11 mouse cellular contexts compared by ENCODE assay signal in the genomic region with DNA sequence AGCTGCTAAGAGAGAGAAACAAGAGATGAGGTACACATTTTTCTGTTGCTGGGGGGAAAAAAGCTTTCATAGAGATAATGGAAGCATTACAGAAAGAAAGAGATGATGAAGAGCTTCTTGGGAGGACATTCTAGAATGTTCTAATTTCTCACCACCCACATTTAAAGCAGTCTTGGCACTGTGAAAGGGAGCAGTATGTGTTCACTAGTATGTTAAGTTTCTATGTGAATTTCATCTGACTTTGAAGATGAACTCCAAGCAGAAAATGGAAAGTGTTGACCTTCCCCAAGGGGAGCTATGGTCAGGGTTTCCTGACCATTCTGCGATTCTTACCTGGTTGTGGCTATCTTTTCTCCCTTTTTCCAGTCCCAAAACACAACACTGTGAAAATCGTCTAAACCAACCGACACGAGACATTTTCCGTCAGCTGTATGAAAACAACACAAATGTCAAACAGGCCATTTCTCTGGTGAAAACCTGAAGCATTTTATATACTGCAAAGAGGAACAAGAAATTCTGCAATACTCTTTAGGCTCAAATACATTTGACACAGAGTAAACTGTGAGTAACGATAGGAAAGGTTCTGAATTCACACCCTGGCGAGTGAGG. TPM values are rescaled to one million over a fixed set of nuclear protein-coding genes. Genes with fewer than 3 reads are reported as not detected.
DNase-seq lines count a peak whose midpoint lies in the region; ATAC-seq and TF ChIP-seq lines count a peak whose summit lies in the region.
"Had no signal": no experiment of that assay in that cellular context is flagged by ENCODE, and none has a peak within 500 bp of the region (broad histone marks: within the 10 kb centered on the region; RNA-seq: fewer than 3 reads in every experiment).

No protein-coding gene starts in this region.

- H3K9me3 ChIP-seq in liver, embryonic 14.5 days (ENCODE audit: control insufficient read depth, low read length), result no peaks in the 10 kb centered on the region
- H3K9me3 ChIP-seq in lung, postnatal 0 days (ENCODE audit: low read length), result no peaks in the 10 kb centered on the region

- no peak for ATAC-seq in liver, embryonic 14.5 days (ENCODE audit: insufficient read depth)
- no peak for ATAC-seq in lung, postnatal 0 days

- TF ChIP-seq CTCF in left cerebral cortex, adult 2 months (IDR thresholded peaks at IDR 0.05), result no peak
- TF ChIP-seq CTCF in liver, embryonic 14.5 days (IDR thresholded peaks at IDR 0.05; ENCODE audit: low read depth), result no peak
- TF ChIP-seq CTCF in lung, postnatal 0 days (IDR thresholded peaks at IDR 0.05), result no peak

- intact Hi-C loops in left cerebral cortex, adult 2 months (cut with DNase I), result loop anchor here (1.0 kb wide), 1 partner anchor 13 kb away; no protein-coding TSS in a partner anchor
- intact Hi-C loops in left cerebral cortex, postnatal 10 days (cut with DNase I), result no loop called here

- no peak overlapping the region for H3K4me3 ChIP-seq in left cerebral cortex, adult 2 months
- H3K4me3 ChIP-seq in liver, embryonic 14.5 days (ENCODE audit: insufficient read depth in 1 of 2, low read depth in 2 of 2, low read length in 2 of 2), result no peak overlapping the region
- H3K4me3 ChIP-seq in lung, postnatal 0 days (ENCODE audit: low read depth, low read length), result no peak overlapping the region

- H3K4me1 ChIP-seq in liver, embryonic 14.5 days (replicated peaks; ENCODE audit: control insufficient read depth in 2 of 2, insufficient read depth in 2 of 2, low read length in 1 of 2), result peaks cover 13 to 19% of the 10 kb centered on the region in 2 experiments
- H3K4me1 ChIP-seq in lung, postnatal 0 days (ENCODE audit: insufficient read depth, low read depth, low read length), result no peaks in the 10 kb centered on the region

- 68% methylated on average over 7 of the region's 7 CpGs for WGBS in liver, embryonic 14.5 days (ENCODE audit: insufficient replicate concordance)
- 71% methylated on average over 7 of the region's 7 CpGs for WGBS in lung, postnatal 0 days

- no peaks in the 10 kb centered on the region for H3K27me3 ChIP-seq in liver, embryonic 14.5 days (ENCODE audit: control insufficient read depth, insufficient read depth, low read length)
- no peaks in the 10 kb centered on the region for H3K27me3 ChIP-seq in lung, postnatal 0 days (replicated peaks; ENCODE audit: insufficient read depth, low read length)

- peak overlapping the region; percentile 83 for H3K27ac ChIP-seq in left cerebral cortex, adult 2 months
- peak overlapping the region; percentile 7; the same call in 1 of the 2 replicates for H3K27ac ChIP-seq in liver, embryonic 14.5 days
- H3K27ac ChIP-seq in lung, postnatal 0 days (ENCODE audit: low read length), result no peak overlapping the region
- H3K27ac ChIP-seq: kidney, postnatal 0 days had no signal

- no peak overlapping the region for H3K9ac ChIP-seq in liver, embryonic 14.5 days (replicated peaks)
- no peak overlapping the region for H3K9ac ChIP-seq in lung, postnatal 0 days (replicated peaks; ENCODE audit: low read depth)

- H3K36me3 ChIP-seq in liver, embryonic 14.5 days (replicated peaks; ENCODE audit: control insufficient read depth, insufficient read depth, low read depth), result no peaks in the 10 kb centered on the region
- no peaks in the 10 kb centered on the region for H3K36me3 ChIP-seq in lung, postnatal 0 days (ENCODE audit: insufficient read depth, low read length)

- peak; percentile 75 for DNase-seq in heart, adult 11 months
- no peak for DNase-seq in heart, postnatal 4 days
- DNase-seq in left cerebral cortex, adult 2 months (ENCODE audit: extremely low spot score in 1 of 2, low spot score in 2 of 2), result no peak
- no peak for DNase-seq in left cerebral cortex, postnatal 10 days (ENCODE audit: extremely low spot score in 1 of 2, low spot score in 2 of 2)
- DNase-seq in liver, embryonic 14.5 days (ENCODE audit: low read depth in 3 of 3, low spot score in 3 of 3), result no peak
- peak; percentile 65 for DNase-seq in telencephalon, adult 2 months (ENCODE audit: low read depth, low spot score)
- DNase-seq in lung, postnatal 0 days (ENCODE audit: low spot score), result no peak
- DNase-seq: right cerebral cortex, postnatal 25 days had no signal

- H3K4me2 ChIP-seq in liver, embryonic 14.5 days (ENCODE audit: low read depth), result no peak overlapping the region
- H3K4me2 ChIP-seq in lung, postnatal 0 days (replicated peaks; ENCODE audit: low read depth, low read length), result no peak overlapping the region

- no peak for TF ChIP-seq EP300 in liver, embryonic 14.5 days (IDR thresholded peaks at IDR 0.05; ENCODE audit: low read depth)
- TF ChIP-seq EP300 in lung, postnatal 0 days (IDR thresholded peaks at IDR 0.05), result no peak

RNA-seq across cellular contexts. Expression of gene 4931440F15Rik, which starts 16.4 kb away (rescaled TPM):
- 1 to 10 TPM; 1.1 to 1.5 TPM for total RNA-seq in heart, postnatal 4 days (2021)
- 1 to 10 TPM; 2.7 to 3.4 TPM for total RNA-seq in left cerebral cortex, adult 2 months (2021)
- total RNA-seq in left cerebral cortex, postnatal 10 days (2021), result 1 to 10 TPM; 2.3 to 2.8 TPM
- 0.13 and 0.14 TPM in 2 replicates for polyA plus RNA-seq in liver, embryonic 14.5 days (2012; rRNA removed)
- polyA plus RNA-seq in liver, embryonic 14.5 days (2014; fragmentation: Nextera tagmentation; extraction: Ambion mirVana), result 0.20 and 0.25 TPM in 2 replicates
- 0.04 and 0.07 TPM in 2 replicates for polyA plus RNA-seq in lung, postnatal 0 days (2015; fragmentation: Nextera tagmentation; extraction: Ambion mirVana)
- total RNA-seq: neutrophil, adult 5-6 weeks had no signal
- polyA plus RNA-seq: C2C12 had no signal

Comparison
In these comparisons a context has a peak if more than half of its experiments do, and no peak if none do; other contexts are left out.
1. DNase-seq: peak in heart, adult 11 months (single experiment) and telencephalon, adult 2 months (single experiment); none in heart, postnatal 4 days (single experiment), left cerebral cortex, adult 2 months (0 of 2), left cerebral cortex, postnatal 10 days (0 of 2), liver, embryonic 14.5 days (0 of 3) and lung, postnatal 0 days (single experiment).